Mouse (Mus musculus) liver, adult (tissue): Measurements from ENCODE around the gene Hnf1b.

Source experiments
- GATA4 ChIP-seq: IDR thresholded peaks from 2 replicates; pipeline ENCODE4 v1.6.1; 2014; ENCODE audit warnings: mild to moderate bottlenecking, low read length; ENCODE audit not compliant: insufficient replicate concordance

Gene Hnf1b

GRCm38 (mm10) chr11:83908376-83908775 is 58.5 kb downstream of the Hnf1b start:
- no peak for TF ChIP-seq GATA4

GRCm38 (mm10) chr11:83913824-83914311 is 64.0 kb downstream of the Hnf1b start:
- TF ChIP-seq GATA4 = no peak

DNA sequence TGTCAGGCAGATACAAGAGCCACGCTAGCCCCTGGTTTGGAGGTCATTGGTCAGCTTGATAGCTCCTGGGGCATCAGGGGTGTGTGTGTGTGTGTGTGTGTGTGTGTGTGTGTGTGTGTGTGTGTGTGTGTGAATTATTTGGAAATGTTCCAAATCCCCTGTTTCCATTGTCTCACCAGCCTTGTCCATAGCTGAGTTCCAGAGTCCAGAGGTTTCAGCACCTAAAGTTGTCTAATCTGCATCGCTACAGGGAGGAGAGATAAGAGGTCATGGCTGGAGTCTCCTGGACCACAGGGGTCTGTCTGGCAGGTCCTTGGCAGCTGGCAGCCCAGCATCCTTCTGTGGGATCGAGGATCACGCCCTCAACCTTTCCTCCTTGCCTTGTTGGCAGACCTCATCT is 64.6 kb downstream of the Hnf1b start:
- TF ChIP-seq GATA4 = no peak

DNA sequence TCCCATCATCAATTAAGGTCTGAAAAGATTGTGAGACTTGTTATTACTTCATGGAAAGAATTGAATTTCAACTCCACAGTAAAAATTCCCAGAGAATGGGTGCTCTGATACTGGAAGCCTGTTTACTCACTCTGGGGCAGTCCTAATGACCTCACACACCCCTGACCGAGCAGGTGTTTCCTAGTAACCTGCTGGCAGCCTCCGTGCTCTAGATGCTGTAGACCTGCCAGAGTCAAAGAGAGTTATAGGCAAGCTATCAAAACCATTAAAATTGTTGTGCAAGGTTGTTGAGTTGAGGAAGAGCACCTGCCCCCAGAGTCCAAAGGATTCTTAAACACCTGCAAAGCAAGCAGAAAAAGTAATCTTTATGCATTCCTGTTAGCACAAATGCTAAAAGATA is 72.7 kb downstream of the Hnf1b start:
- no peak for TF ChIP-seq GATA4

- no peak for TF ChIP-seq GATA4
Measured at GRCm38 (mm10) chr11:83927097-83927496, 77.2 kb downstream of the Hnf1b start.

DNA sequence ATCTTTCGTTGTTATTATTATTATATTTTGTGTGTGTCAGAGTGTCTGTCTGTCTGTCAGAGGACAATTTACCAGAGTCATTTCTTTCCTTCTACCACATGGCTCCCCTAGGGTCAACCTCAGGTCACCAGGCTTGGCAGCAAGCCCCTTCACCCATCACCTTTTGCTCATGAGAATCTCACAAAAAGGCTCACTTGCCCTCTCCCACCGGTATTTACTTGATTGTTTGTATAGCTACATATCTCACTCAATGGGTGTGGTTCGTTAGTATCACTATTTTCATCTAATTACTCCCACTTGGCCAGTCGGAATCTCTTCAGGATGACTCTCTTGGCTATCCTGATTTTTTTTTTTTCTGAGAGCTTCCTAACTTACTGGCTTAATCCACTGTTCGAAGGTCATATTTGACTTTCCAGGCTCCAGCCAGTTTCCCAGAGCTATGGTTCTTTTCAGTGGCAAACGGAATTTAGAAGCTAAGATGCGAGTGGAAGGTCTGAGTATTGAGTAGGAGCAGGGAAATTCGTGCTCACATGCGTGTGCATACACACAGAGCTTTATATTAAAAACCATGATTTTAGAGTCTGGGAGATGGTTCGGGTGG is 82.7 kb downstream of the Hnf1b start:
- no peak for TF ChIP-seq GATA4

DNA sequence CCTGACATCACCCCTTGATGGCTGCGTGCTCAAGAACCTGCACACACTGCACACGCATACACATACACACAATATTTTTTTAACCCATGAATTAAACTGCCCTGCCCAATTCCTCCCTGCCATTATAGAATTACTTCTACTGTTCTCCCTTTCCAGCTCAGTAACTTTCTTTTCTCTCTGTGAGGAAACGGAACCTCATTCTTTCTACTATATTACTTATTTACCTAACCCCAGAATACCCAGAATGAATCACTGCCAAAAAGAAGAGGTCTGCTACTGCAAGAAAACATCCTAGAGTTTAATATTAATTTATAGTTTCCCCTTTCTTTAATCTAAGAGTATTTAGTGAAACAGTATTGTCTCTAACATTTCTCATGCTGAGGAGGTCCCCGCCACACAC is 83.5 kb downstream of the Hnf1b start:
- no peak for TF ChIP-seq GATA4

GRCm38 (mm10) chr11:83935986-83936665 is 86.3 kb downstream of the Hnf1b start:
- TF ChIP-seq GATA4 = no peak

DNA sequence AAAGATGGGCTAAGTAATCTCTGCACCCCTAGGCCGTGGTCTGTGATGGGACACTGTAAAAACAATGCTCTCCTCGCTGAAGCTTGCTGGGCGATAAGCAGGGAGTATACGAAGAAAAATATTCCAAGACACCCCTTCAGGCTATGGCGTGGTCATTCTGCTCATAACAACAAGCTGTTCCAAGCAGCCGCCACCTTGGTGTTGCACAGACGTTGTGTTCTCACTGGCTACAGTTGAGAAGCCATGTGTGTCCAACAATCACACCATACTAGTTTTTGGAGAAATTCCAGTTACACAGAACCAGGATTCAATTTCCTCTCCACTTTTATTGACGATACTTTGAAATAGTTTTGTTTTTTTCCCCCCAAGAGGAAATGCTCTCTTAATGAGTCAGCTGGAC is 88.7 kb downstream of the Hnf1b start:
- no peak for TF ChIP-seq GATA4

DNA sequence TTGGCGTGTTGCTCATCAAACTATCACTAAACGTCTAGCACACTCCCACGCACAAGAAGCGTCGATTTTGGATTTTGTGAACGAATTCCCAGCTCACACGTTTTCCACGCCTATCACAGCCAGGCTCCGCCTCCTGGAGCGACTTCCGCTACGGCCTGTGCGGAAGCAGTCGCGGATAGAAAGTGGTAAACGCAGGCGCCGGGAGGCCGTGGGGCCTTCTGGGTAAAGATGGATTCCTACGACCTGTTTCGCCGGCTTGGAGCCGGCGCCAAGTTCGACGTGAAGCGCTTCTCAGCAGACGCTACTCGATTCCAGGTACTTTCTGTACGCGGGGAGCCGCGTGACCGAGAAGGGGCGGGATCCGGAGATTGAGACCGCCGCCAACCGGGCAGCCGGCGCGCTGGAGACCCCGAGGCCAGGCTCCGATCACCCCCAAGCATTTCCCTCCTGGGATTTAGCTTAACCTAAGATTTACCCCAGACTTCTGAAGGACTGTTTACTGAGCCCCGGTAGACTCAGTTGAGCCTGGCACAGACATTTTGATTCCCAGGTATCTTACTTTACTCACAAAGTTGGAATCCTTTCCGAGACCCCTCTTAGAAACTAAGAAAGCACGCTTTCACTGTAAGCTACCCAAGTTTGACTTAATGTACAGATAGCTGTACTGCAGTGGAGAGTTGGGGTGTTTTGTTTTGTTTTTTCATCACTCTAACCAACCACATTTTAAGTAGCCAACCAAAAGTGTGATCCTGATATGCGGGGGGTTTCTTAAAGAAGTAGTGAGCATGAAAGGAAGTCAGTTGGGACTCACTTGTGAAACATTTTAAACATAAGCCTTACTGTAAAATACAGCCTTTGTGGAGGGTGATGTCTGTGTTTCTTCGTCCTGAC is 92.3 kb downstream of the Hnf1b start, which contains the start of gene Ddx52:
TSS of gene Ddx52 (plus strand) at position 113 of the 891 bp plus-strand sequence.
- peak; percentile 45; the same call in 1 of the 2 replicates for TF ChIP-seq GATA4
